Mouse (Mus musculus) ES-Bruce4 (cell line): ENCODE measurements around the gene Fuca2. TPM values are rescaled to one million over a fixed set of nuclear protein-coding genes. Genes with fewer than 3 reads are reported as not detected.
"Not testable (repeated sequence)": the region's sequence is repeated elsewhere in the genome, so short reads cannot be mapped to it uniquely, and the experiment has no call there.

Source experiments
- H3K27ac ChIP-seq: 2 replicates; pipeline ENCODE4 v1.5.1; 2012; ENCODE audit warnings: low read length, inconsistent platforms; ENCODE audit not compliant: insufficient read depth
- H3K27me3 ChIP-seq: 2 replicates; pipeline ENCODE4 v1.6.1; 2012; ENCODE audit warnings: mild to moderate bottlenecking, low read length, inconsistent platforms; ENCODE audit not compliant: control insufficient read depth, poor library complexity, insufficient read depth, severe bottlenecking
- H3K36me3 ChIP-seq: 2 replicates; pipeline ENCODE4 v1.6.1; 2012; ENCODE audit warnings: inconsistent platforms, mild to moderate bottlenecking, low read length, moderate library complexity; ENCODE audit not compliant: control insufficient read depth, poor library complexity, insufficient read depth, severe bottlenecking
- H3K4me1 ChIP-seq: one replicate; pipeline ENCODE4 v1.8.1; 2011; ENCODE audit warnings: low read length; ENCODE audit not compliant: control insufficient read depth, insufficient read depth
- H3K4me3 ChIP-seq: 2 replicates; pipeline ENCODE4 v1.5.1; 2011; ENCODE audit warnings: low read depth, mild to moderate bottlenecking, low read length
- H3K9ac ChIP-seq: 2 replicates; pipeline ENCODE4 v1.6.1; 2012; ENCODE audit warnings: low read depth, mild to moderate bottlenecking, inconsistent platforms; ENCODE audit not compliant: poor library complexity, severe bottlenecking
- H3K9me3 ChIP-seq: replicated peaks from 2 replicates; pipeline ENCODE4 v1.6.1; 2012; ENCODE audit warnings: mild to moderate bottlenecking, low read length, inconsistent platforms; ENCODE audit not compliant: control insufficient read depth, poor library complexity, insufficient read depth, severe bottlenecking
- CTCF ChIP-seq: IDR thresholded peaks from one replicate; pipeline ENCODE4 v1.8.1; 2011; ENCODE audit warnings: low read depth, low read length
- EP300 ChIP-seq: IDR thresholded peaks from 2 replicates; pipeline ENCODE4 v1.6.1; 2011; ENCODE audit warnings: low read depth, low read length; ENCODE audit not compliant: insufficient read depth
- POLR2A ChIP-seq: IDR thresholded peaks from one replicate; pipeline ENCODE4 v1.8.1; 2011; ENCODE audit warnings: low read length; ENCODE audit not compliant: insufficient read depth
- polyA plus RNA-seq: library from polyadenylated mRNA; stranded (reverse); fragments of >200 nt; gene quantifications from 2 replicates; pipeline ENCODE4 v1.2.4, GENCODE M21; 2011; ENCODE audit warnings: low read depth; ENCODE audit not compliant: missing spikeins, insufficient read depth, insufficient read length

The Fuca2 gene
- polyA plus RNA-seq, 1 experiment: 31.9 TPM

- Histone ChIP-seq H3K9me3 (no peaks in the 10 kb centered on the region), H3K36me3 (no peaks in the 10 kb centered on the region), H3K27me3 (peaks cover 2% of the 10 kb centered on the region; the same call in 1 of the 2 replicates), H3K9ac (no peak overlapping the region), H3K4me3 (no peak overlapping the region), H3K4me1 (no peaks in the 10 kb centered on the region), H3K27ac (no peak overlapping the region)
- TF ChIP-seq CTCF: no peak
- no peak for TF ChIP-seq POLR2A
- TF ChIP-seq EP300: no peak
Measured at GRCm38 (mm10) chr10:13485958-13486357, 13.4 kb upstream of the Fuca2 start.

DNA sequence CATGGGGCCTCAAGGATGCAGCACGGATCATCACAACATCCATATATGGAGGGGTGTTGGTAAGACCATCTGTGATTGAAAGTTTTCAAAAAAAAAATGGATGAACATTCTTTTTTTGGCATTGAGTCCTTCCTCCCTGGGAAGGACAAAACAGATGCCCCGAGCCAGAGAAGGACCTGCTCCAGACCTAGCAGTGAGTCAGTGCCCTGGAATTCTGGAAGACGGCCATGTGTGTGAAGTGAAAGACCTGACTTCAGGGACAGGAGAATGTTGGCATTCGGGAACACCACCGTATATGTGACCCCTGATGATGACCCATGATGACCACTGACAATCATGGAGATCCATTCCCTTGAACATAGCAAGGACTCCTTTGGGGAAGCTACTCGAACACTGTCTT, 9.7 kb upstream of the Fuca2 start:
- TF ChIP-seq EP300 (no peak), CTCF (no peak), POLR2A (no peak)
- Histone ChIP-seq H3K4me3 (no peak overlapping the region), H3K4me1 (no peaks in the 10 kb centered on the region)

DNA sequence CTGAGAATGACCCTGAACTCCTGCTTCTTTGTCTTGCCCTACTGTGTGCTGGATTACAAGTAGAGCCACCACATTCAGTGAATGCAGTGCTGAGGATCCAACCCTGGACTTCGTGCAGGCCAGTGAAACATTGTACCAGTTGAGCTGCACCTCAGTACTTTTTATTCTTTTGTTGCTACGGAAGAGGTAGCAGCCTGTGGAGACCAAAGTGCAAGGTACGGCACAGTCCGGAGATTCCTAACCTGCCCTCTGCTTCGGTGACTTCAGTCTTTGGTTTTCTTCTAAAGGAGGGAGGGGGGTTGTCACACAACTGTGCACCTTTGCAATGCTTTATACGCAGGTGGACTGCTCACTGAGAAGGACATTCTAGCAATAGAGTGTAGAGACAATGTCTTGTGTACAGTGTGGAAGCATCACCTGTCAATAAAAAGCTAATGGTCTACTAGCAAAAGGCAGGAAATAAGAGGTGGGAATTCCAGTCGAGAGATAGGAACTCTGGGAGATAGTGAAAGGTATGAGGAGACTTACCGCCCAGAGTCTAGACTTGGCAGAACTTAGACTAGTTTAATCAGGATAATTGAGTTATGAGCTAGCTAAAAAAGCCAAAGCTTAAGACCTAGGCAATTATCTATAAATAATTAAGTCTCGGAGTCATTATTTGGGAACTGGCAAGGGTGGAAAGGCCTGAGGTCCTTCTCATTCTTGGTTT, 5.2 kb upstream of the Fuca2 start:
- H3K4me1 ChIP-seq: no peaks in the 10 kb centered on the region
- H3K36me3 ChIP-seq: no peaks in the 10 kb centered on the region
- no peak overlapping the region for H3K9ac ChIP-seq
- H3K9me3 ChIP-seq: no peaks in the 10 kb centered on the region
- H3K27me3 ChIP-seq: no peaks in the 10 kb centered on the region
- TF ChIP-seq POLR2A: no peak
- no peak for TF ChIP-seq CTCF
- no peak for TF ChIP-seq EP300
- H3K4me3 ChIP-seq: no peak overlapping the region
- H3K27ac ChIP-seq: no peak overlapping the region

More for the DNA sequence above, 9.7 kb upstream of the Fuca2 start:
- Histone ChIP-seq H3K9ac (no peak overlapping the region), H3K27me3 (peaks cover 2% of the 10 kb centered on the region; the same call in 1 of the 2 replicates), H3K36me3 (no peaks in the 10 kb centered on the region), H3K27ac (no peak overlapping the region), H3K9me3 (no peaks in the 10 kb centered on the region)

DNA sequence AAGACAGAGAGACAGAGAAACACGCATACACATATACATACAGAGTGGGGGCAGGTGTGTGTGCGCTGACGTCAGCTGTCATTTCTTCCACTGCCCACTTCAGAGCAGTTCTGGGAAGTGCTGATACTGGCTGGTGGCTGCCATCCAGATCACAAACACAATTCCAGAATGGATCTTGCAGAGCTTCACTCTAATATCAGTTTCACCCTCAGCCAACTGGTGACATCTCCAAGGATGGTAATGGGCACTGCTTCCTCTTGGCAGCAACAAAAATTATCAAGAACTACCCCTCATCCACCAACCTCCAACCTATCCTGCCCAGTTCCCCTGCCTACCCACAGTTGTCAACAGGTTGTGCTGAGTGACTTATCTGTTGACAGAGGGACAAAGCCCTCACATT, 3.0 kb upstream of the Fuca2 start:
- H3K36me3 ChIP-seq: no peaks in the 10 kb centered on the region
- H3K27me3 ChIP-seq: no peaks in the 10 kb centered on the region
- no peak overlapping the region for H3K9ac ChIP-seq
- TF ChIP-seq POLR2A (no peak), CTCF (no peak), EP300 (no peak)
- H3K4me3 ChIP-seq: no peak overlapping the region
- no peak overlapping the region for H3K27ac ChIP-seq
- H3K9me3 ChIP-seq: no peaks in the 10 kb centered on the region
- peaks cover 2% of the 10 kb centered on the region for H3K4me1 ChIP-seq

GRCm38 (mm10) chr10:13500473-13500872, 1.1 kb downstream of the Fuca2 start:
- H3K4me3 ChIP-seq: peak overlapping the region; percentile 74
- H3K27ac ChIP-seq: no peak overlapping the region
- no peaks in the 10 kb centered on the region for H3K9me3 ChIP-seq
- TF ChIP-seq POLR2A: no peak
- TF ChIP-seq CTCF: no peak
- TF ChIP-seq EP300: no peak
- peaks cover 2% of the 10 kb centered on the region for H3K4me1 ChIP-seq
- no peaks in the 10 kb centered on the region for H3K36me3 ChIP-seq
- H3K27me3 ChIP-seq: no peaks in the 10 kb centered on the region
- H3K9ac ChIP-seq: no peak overlapping the region

DNA sequence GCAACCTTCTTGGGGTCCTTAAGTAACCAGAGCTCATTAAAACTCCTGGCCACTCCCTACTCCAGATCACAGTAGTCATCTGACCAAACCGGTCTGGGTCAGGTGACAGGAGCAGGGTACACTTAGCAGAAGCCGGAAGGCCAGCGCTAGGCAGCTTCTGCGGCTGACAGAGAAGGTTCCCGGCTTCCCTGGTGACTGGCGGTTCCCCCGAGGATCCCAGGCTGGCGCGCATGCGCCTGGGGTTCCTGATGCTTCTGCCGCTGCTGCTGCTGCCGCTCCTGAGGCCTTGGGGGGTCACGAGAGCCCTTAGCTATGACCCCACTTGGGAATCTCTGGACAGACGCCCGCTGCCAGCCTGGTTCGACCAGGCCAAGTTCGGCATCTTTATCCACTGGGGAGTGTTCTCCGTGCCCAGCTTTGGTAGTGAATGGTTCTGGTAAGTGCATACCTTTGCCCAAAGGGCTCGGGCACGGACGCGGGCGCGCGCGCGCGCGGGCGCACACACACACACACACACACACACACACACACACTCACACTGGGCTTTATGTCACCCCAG, 1.7 kb downstream of the Fuca2 start:
- Histone ChIP-seq H3K4me1 (peaks cover 2% of the 10 kb centered on the region), H3K27ac (no peak overlapping the region), H3K27me3 (no peaks in the 10 kb centered on the region), H3K9ac (peak overlapping the region; percentile 46), H3K4me3 (peak overlapping the region; percentile 74), H3K9me3 (no peaks in the 10 kb centered on the region), H3K36me3 (no peaks in the 10 kb centered on the region)
- TF ChIP-seq CTCF (no peak), POLR2A (no peak), EP300 (no peak)

DNA sequence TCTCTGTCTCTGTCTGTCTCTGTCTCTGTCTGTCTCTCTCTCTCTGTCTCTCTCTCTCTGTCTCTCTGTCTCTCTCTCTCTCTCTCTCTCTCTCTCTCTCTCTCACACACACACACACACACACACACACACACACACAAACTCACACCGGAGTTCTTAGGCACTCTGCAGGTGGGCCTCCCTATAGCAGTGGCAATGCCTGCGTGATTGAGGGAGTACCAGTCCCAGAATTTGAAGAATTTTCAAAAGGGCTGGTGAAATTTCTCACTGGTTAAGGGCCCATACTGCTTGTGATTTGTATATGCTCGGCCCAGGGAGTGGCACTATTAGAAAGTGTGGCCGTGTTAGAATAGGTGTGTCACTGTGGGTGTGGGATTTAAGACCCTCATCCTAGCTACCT, 2.2 kb downstream of the Fuca2 start:
- not testable (repeated sequence) for H3K9me3 ChIP-seq, H3K27ac ChIP-seq, H3K36me3 ChIP-seq, H3K27me3 ChIP-seq, H3K4me1 ChIP-seq
- Histone ChIP-seq H3K9ac (peak overlapping the region; percentile 46), H3K4me3 (peak overlapping the region; percentile 74)
